Mouse (Mus musculus): ENCODE results near the gene Plekha1. TPM values are rescaled to one million over a fixed set of nuclear protein-coding genes. Genes with fewer than 3 reads are reported as not detected.

Gene Plekha1
- polyA plus RNA-seq, 1 experiment from 2014 or later = 30.2 TPM

GRCm38 (mm10) chr7:130836066-130836465 is 29.5 kb upstream of the Plekha1 start:
- 69% methylated on average over 9 of the region's 9 CpGs for WGBS
- no peak overlapping the region for H3K27ac ChIP-seq (ENCODE audit: low read depth, low read length)

DNA sequence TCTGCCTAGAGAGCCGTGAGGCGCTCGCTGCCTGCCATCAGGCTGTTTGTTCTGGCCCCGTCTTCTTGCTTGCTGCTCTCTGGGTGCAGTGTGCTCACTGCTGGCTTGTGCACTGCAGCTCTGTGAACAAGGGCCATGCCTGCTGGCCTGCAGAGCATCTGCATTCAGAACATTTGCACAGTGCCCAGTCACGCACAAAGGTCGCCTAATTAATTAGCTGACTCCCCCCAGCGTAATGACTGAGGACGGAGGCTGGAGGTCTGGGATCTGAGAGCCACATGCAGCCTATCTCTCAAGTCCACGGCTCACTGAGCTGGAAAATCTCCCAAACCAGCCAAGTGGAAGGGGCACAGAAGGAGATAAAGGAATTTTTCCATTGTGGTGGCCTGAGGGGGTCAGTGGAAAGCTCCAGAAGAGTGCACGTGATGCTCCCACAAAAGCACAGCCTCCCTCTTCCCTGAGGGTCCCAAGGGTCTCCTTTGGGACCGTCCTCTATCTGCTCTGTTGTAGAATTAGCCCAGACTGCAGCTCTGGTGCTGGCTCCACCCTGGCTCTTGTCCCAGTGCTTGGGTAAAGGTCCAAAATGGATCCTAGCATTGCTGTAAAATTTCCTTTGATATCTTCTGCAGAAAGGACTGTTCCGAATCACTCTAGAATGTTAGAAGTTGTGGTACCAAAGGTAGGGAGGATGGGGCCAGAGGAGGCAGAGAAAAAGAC is 27.5 kb upstream of the Plekha1 start:
- no peaks in the 10 kb centered on the region for H3K36me3 ChIP-seq (ENCODE audit: control insufficient read depth, insufficient read depth)
- no peak overlapping the region for H3K4me2 ChIP-seq (replicated peaks; ENCODE audit: low read depth)
- TF ChIP-seq CTCF (IDR thresholded peaks at IDR 0.05; ENCODE audit: low read depth) = no peak
- no peaks in the 10 kb centered on the region for H3K27me3 ChIP-seq (replicated peaks; ENCODE audit: control insufficient read depth, insufficient read depth, low read length)
- no peak overlapping the region for H3K27ac ChIP-seq (ENCODE audit: low read depth, low read length)
- H3K4me3 ChIP-seq (ENCODE audit: low read depth, low read length) = no peak overlapping the region
- H3K9ac ChIP-seq (ENCODE audit: low read depth, low read length) = no peak overlapping the region
- WGBS = 61% methylated on average over 12 of the region's 12 CpGs
- ATAC-seq = no peak
- no peaks in the 10 kb centered on the region for H3K9me3 ChIP-seq (ENCODE audit: control insufficient read depth)
- peaks cover 3% of the 10 kb centered on the region; the same call in 1 of the 2 replicates for H3K4me1 ChIP-seq (replicated peaks; ENCODE audit: control insufficient read depth, insufficient read depth, low read length)

More at GRCm38 (mm10) chr7:130836066-130836465, 29.5 kb upstream of the Plekha1 start:
- H3K36me3 ChIP-seq (ENCODE audit: control insufficient read depth, insufficient read depth) = no peaks in the 10 kb centered on the region
- H3K4me1 ChIP-seq (replicated peaks; ENCODE audit: control insufficient read depth, insufficient read depth, low read length) = peaks cover 3% of the 10 kb centered on the region; the same call in 1 of the 2 replicates
- H3K27me3 ChIP-seq (replicated peaks; ENCODE audit: control insufficient read depth, insufficient read depth, low read length) = no peaks in the 10 kb centered on the region
- no peak for TF ChIP-seq CTCF (IDR thresholded peaks at IDR 0.05; ENCODE audit: low read depth)
- ATAC-seq = no peak
- no peak overlapping the region for H3K4me2 ChIP-seq (replicated peaks; ENCODE audit: low read depth)
- H3K9ac ChIP-seq (ENCODE audit: low read depth, low read length) = no peak overlapping the region
- no peaks in the 10 kb centered on the region for H3K9me3 ChIP-seq (ENCODE audit: control insufficient read depth)
- no peak overlapping the region for H3K4me3 ChIP-seq (ENCODE audit: low read depth, low read length)

GRCm38 (mm10) chr7:130838658-130839025 is 26.9 kb upstream of the Plekha1 start:
- Histone ChIP-seq H3K27me3 (replicated peaks; ENCODE audit: control insufficient read depth, insufficient read depth, low read length) (no peaks in the 10 kb centered on the region), H3K27ac (ENCODE audit: low read depth, low read length) (no peak overlapping the region), H3K9ac (ENCODE audit: low read depth, low read length) (no peak overlapping the region), H3K4me2 (replicated peaks; ENCODE audit: low read depth) (no peak overlapping the region), H3K36me3 (ENCODE audit: control insufficient read depth, insufficient read depth) (no peaks in the 10 kb centered on the region), H3K9me3 (ENCODE audit: control insufficient read depth) (no peaks in the 10 kb centered on the region), H3K4me3 (ENCODE audit: low read depth, low read length) (no peak overlapping the region), H3K4me1 (replicated peaks; ENCODE audit: control insufficient read depth, insufficient read depth, low read length) (peaks cover 3% of the 10 kb centered on the region; the same call in 1 of the 2 replicates)
- no peak for ATAC-seq
- no peak for TF ChIP-seq CTCF (IDR thresholded peaks at IDR 0.05; ENCODE audit: low read depth)
- 76% methylated on average over 3 of the region's 3 CpGs for WGBS

GRCm38 (mm10) chr7:130839380-130840100 is 26.0 kb upstream of the Plekha1 start:
- Histone ChIP-seq H3K4me3 (ENCODE audit: low read depth, low read length) (no peak overlapping the region), H3K4me1 (replicated peaks; ENCODE audit: control insufficient read depth, insufficient read depth, low read length) (peaks cover 3% of the 10 kb centered on the region; the same call in 1 of the 2 replicates), H3K9ac (ENCODE audit: low read depth, low read length) (no peak overlapping the region), H3K9me3 (ENCODE audit: control insufficient read depth) (no peaks in the 10 kb centered on the region), H3K27ac (ENCODE audit: low read depth, low read length) (no peak overlapping the region), H3K4me2 (replicated peaks; ENCODE audit: low read depth) (no peak overlapping the region), H3K27me3 (replicated peaks; ENCODE audit: control insufficient read depth, insufficient read depth, low read length) (no peaks in the 10 kb centered on the region), H3K36me3 (ENCODE audit: control insufficient read depth, insufficient read depth) (no peaks in the 10 kb centered on the region)
- no peak for TF ChIP-seq CTCF (IDR thresholded peaks at IDR 0.05; ENCODE audit: low read depth)
- WGBS = 54% methylated on average over 12 of the region's 12 CpGs
- peak; percentile 40 for ATAC-seq

DNA sequence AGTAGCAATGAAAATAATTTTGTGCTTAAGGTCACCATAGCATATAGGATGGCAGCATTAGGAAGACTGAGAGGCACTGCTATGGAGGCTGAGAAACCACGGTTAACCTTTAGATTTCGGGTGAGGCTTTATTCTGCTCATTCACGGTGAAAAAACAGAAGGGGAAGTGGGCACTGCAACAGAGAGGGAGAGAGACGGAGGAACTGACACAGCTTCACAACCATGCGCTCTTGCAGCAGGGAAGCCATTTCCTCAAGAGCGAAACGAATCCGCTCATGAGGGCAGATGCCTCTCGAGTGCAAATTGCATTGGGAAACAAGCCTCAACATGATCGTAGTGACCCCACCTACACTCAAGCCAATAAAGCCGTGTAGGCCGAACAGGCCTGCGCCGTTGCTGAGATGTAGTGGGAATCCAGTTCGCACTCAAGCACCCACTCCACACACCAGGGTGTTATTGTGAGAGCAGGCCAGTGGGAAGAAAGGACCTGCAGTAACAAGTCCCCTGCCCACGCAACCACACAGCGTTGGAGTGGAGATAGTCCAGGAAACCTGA is 18.3 kb upstream of the Plekha1 start:
- no peak for TF ChIP-seq CTCF (IDR thresholded peaks at IDR 0.05; ENCODE audit: low read depth)
- no peak for ATAC-seq
- no peaks in the 10 kb centered on the region for H3K9me3 ChIP-seq (ENCODE audit: control insufficient read depth)
- 86% methylated on average over 17 of the region's 17 CpGs for WGBS
- H3K4me2 ChIP-seq (replicated peaks; ENCODE audit: low read depth) = no peak overlapping the region
- H3K27ac ChIP-seq (ENCODE audit: low read depth, low read length) = no peak overlapping the region
- no peaks in the 10 kb centered on the region for H3K36me3 ChIP-seq (ENCODE audit: control insufficient read depth, insufficient read depth)
- no peaks in the 10 kb centered on the region for H3K4me1 ChIP-seq (replicated peaks; ENCODE audit: control insufficient read depth, insufficient read depth, low read length)
- H3K27me3 ChIP-seq (replicated peaks; ENCODE audit: control insufficient read depth, insufficient read depth, low read length) = no peaks in the 10 kb centered on the region
- no peak overlapping the region for H3K9ac ChIP-seq (ENCODE audit: low read depth, low read length)
- H3K4me3 ChIP-seq (ENCODE audit: low read depth, low read length) = no peak overlapping the region

DNA sequence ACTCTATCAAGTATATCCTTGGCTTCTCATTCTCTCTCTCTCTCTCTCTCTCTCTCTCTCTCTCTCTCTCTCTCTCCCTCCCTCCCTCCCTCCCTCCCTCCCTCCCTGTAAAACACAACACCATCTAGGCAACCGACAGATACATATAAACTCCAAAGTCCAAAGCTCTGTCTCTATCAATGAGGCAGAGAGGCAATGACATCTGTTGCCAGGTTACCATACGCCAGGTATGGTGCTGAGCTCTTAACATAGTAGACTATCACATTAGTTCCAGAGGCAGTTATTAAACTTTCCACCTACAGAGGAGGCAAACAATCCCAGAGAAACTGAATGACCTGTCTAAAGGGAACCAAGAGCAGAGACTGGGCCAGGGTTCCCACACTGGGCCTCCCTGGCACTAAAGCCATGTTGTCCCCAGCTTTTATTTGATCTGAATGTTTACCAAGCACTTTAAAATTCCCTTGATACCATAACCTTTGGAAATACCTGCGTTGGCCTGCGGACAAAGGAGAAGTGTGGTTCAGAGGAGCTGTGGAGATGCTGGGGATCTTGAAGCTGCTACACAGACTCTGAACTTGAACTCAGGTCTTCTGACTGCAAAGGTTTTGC is 10.8 kb upstream of the Plekha1 start:
- no peak for TF ChIP-seq CTCF (IDR thresholded peaks at IDR 0.05; ENCODE audit: low read depth)
- Histone ChIP-seq H3K27ac (ENCODE audit: low read depth, low read length) (no peak overlapping the region), H3K4me3 (ENCODE audit: low read depth, low read length) (no peak overlapping the region), H3K27me3 (replicated peaks; ENCODE audit: control insufficient read depth, insufficient read depth, low read length) (no peaks in the 10 kb centered on the region), H3K9ac (ENCODE audit: low read depth, low read length) (no peak overlapping the region), H3K4me2 (replicated peaks; ENCODE audit: low read depth) (no peak overlapping the region), H3K9me3 (ENCODE audit: control insufficient read depth) (no peaks in the 10 kb centered on the region), H3K4me1 (replicated peaks; ENCODE audit: control insufficient read depth, insufficient read depth, low read length) (no peaks in the 10 kb centered on the region), H3K36me3 (ENCODE audit: control insufficient read depth, insufficient read depth) (no peaks in the 10 kb centered on the region)
- ATAC-seq = peak; percentile 71
- WGBS = 42% methylated on average over 4 of the region's 4 CpGs

All from intestine, postnatal 0 days (tissue).